Mouse (Mus musculus): ENCODE measurements at regions not wholly inside any gene's neighbourhood (a gene's known extent, or its start where the extent isn't known, plus 50 kb on each side); places are given as distances from the start of the nearest gene placed in this dataset.

DNA sequence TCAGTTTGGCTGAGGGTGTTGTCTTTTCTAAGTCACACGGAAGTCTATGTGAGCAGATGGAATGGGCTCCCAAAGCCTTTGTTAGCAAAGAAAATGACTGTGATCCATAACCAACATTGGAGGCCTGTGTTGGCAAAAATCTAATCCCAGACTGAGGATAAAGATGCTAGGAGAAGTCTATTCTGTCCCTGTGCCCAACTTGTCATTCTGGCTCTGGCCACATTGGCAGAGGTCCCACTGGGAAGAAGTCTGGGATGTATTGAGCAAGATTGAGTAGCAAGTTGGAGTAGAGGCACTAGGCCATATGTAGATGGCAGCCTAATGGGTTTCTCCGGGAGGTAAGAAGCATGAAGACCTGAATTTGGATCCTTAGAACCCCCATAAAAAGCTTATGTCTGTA lies 54.1 kb downstream of the Nog start:
- Histone ChIP-seq H3K27me3 (ENCODE audit: insufficient read depth, low read length) (no peaks in the 10 kb centered on the region), H3K4me1 (ENCODE audit: insufficient read depth) (no peaks in the 10 kb centered on the region), H3K9me3 (ENCODE audit: low read length) (no peaks in the 10 kb centered on the region), H3K27ac (ENCODE audit: low read depth) (no peak overlapping the region), H3K36me3 (replicated peaks; ENCODE audit: insufficient read depth, low read length) (no peaks in the 10 kb centered on the region), H3K9ac (replicated peaks) (no peak overlapping the region), H3K4me2 (ENCODE audit: low read depth, low read length) (no peak overlapping the region), H3K4me3 (ENCODE audit: low read depth, low read length) (no peak overlapping the region)
- TF ChIP-seq EP300 (IDR thresholded peaks at IDR 0.05; ENCODE audit: low read depth) (no peak), CTCF (IDR thresholded peaks at IDR 0.05; ENCODE audit: low read depth) (no peak)
- WGBS (ENCODE audit: insufficient replicate concordance): 75% methylated on average over 2 of the region's 2 CpGs
- DNase-seq: no peak
- no peak for ATAC-seq

DNA sequence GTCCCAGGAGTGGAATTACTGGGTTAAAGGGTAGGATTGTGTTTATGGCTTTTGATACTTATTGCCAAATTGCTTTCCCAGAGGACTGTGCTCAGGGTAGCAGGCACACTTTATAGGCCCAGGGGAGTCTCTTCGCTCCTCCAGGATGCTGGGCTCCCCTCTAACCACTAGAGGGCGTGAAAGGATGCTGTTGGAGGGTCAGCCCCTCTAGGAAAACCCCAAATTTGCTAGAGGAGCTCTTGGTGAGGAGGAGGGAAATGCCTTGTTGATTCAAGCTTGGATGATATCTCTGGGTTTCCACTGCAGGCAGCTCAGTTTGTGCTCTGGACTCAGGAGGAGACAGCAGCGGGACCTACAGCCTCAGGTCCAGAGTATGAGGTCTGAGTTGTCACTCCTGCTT lies 58.8 kb downstream of the Nog start:
- peak; percentile 42 for TF ChIP-seq CTCF (IDR thresholded peaks at IDR 0.05; ENCODE audit: low read depth)
- no peak for TF ChIP-seq EP300 (IDR thresholded peaks at IDR 0.05; ENCODE audit: low read depth)
- no peaks in the 10 kb centered on the region for H3K36me3 ChIP-seq (replicated peaks; ENCODE audit: insufficient read depth, low read length)
- DNase-seq (no peak), ATAC-seq (no peak)
- H3K4me1 ChIP-seq (ENCODE audit: insufficient read depth): no peaks in the 10 kb centered on the region
- WGBS (ENCODE audit: insufficient replicate concordance): 29% methylated on average over 3 of the region's 3 CpGs
- H3K9me3 ChIP-seq (ENCODE audit: low read length): no peaks in the 10 kb centered on the region
- H3K4me2 ChIP-seq (ENCODE audit: low read depth, low read length): no peak overlapping the region
- H3K27me3 ChIP-seq (ENCODE audit: insufficient read depth, low read length): no peaks in the 10 kb centered on the region
- no peak overlapping the region for H3K4me3 ChIP-seq (ENCODE audit: low read depth, low read length)
- H3K9ac ChIP-seq (replicated peaks): no peak overlapping the region
- H3K27ac ChIP-seq (ENCODE audit: low read depth): no peak overlapping the region

GRCm38 (mm10) chr11:89242130-89242529 lies 60.0 kb downstream of the Nog start:
- Histone ChIP-seq H3K4me3 (ENCODE audit: low read depth, low read length) (no peak overlapping the region), H3K4me1 (ENCODE audit: insufficient read depth) (no peaks in the 10 kb centered on the region), H3K36me3 (replicated peaks; ENCODE audit: insufficient read depth, low read length) (no peaks in the 10 kb centered on the region), H3K9ac (replicated peaks) (no peak overlapping the region), H3K27me3 (ENCODE audit: insufficient read depth, low read length) (no peaks in the 10 kb centered on the region), H3K9me3 (ENCODE audit: low read length) (no peaks in the 10 kb centered on the region), H3K27ac (ENCODE audit: low read depth) (no peak overlapping the region), H3K4me2 (ENCODE audit: low read depth, low read length) (no peak overlapping the region)
- 58% methylated on average over 2 of the region's 2 CpGs for WGBS (ENCODE audit: insufficient replicate concordance)
- no peak for DNase-seq
- no peak for TF ChIP-seq CTCF (IDR thresholded peaks at IDR 0.05; ENCODE audit: low read depth)
- no peak for TF ChIP-seq EP300 (IDR thresholded peaks at IDR 0.05; ENCODE audit: low read depth)
- no peak for ATAC-seq

GRCm38 (mm10) chr11:89239891-89240290 lies 62.2 kb downstream of the Nog start:
- WGBS (ENCODE audit: insufficient replicate concordance): 54% methylated on average over 9 of the region's 9 CpGs
- no peak overlapping the region for H3K27ac ChIP-seq (ENCODE audit: low read depth)
- no peak for TF ChIP-seq CTCF (IDR thresholded peaks at IDR 0.05; ENCODE audit: low read depth)
- TF ChIP-seq EP300 (IDR thresholded peaks at IDR 0.05; ENCODE audit: low read depth): no peak
- no peak overlapping the region for H3K4me2 ChIP-seq (ENCODE audit: low read depth, low read length)
- ATAC-seq (no peak), DNase-seq (no peak)
- no peak overlapping the region for H3K4me3 ChIP-seq (ENCODE audit: low read depth, low read length)
- H3K4me1 ChIP-seq (ENCODE audit: insufficient read depth): no peaks in the 10 kb centered on the region
- H3K27me3 ChIP-seq (ENCODE audit: insufficient read depth, low read length): no peaks in the 10 kb centered on the region
- H3K36me3 ChIP-seq (replicated peaks; ENCODE audit: insufficient read depth, low read length): no peaks in the 10 kb centered on the region
- no peaks in the 10 kb centered on the region for H3K9me3 ChIP-seq (ENCODE audit: low read length)
- no peak overlapping the region for H3K9ac ChIP-seq (replicated peaks)

DNA sequence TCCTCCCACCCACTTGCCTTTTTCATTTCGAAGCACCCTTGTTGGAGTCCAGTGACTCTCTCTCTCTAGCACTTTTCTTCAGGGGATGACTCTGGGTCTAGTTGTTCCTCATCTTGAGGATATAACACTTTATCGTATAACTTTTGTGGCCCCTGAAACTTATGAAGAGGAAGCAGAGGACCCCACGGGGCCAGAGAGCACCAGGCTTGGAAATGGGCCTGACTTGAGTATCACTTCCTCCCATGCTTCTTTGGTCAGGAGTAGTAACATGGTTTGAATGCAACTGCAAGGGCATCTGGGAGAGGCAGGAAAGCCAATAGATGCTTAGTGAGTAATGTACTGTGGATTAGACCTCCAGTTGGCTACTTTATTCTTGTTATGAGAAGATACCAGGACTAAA lies 65.2 kb downstream of the Nog start:
- ATAC-seq (no peak), DNase-seq (no peak)
- Histone ChIP-seq H3K9me3 (ENCODE audit: low read length) (no peaks in the 10 kb centered on the region), H3K36me3 (replicated peaks; ENCODE audit: insufficient read depth, low read length) (no peaks in the 10 kb centered on the region), H3K27me3 (ENCODE audit: insufficient read depth, low read length) (no peaks in the 10 kb centered on the region), H3K9ac (replicated peaks) (no peak overlapping the region), H3K4me3 (ENCODE audit: low read depth, low read length) (no peak overlapping the region), H3K4me2 (ENCODE audit: low read depth, low read length) (no peak overlapping the region), H3K4me1 (ENCODE audit: insufficient read depth) (no peaks in the 10 kb centered on the region), H3K27ac (ENCODE audit: low read depth) (no peak overlapping the region)
- WGBS (ENCODE audit: insufficient replicate concordance): 59% methylated on average over 3 of the region's 3 CpGs
- TF ChIP-seq EP300 (IDR thresholded peaks at IDR 0.05; ENCODE audit: low read depth): no peak
- TF ChIP-seq CTCF (IDR thresholded peaks at IDR 0.05; ENCODE audit: low read depth): no peak

- Histone ChIP-seq H3K4me1 (ENCODE audit: insufficient read depth) (no peaks in the 10 kb centered on the region), H3K36me3 (replicated peaks; ENCODE audit: insufficient read depth, low read length) (no peaks in the 10 kb centered on the region), H3K4me3 (ENCODE audit: low read depth, low read length) (no peak overlapping the region), H3K9ac (replicated peaks) (no peak overlapping the region), H3K27ac (ENCODE audit: low read depth) (no peak overlapping the region), H3K27me3 (ENCODE audit: insufficient read depth, low read length) (no peaks in the 10 kb centered on the region), H3K9me3 (ENCODE audit: low read length) (no peaks in the 10 kb centered on the region), H3K4me2 (ENCODE audit: low read depth, low read length) (no peak overlapping the region)
- DNase-seq (no peak), ATAC-seq (no peak)
- 52% methylated on average over 9 of the region's 9 CpGs for WGBS (ENCODE audit: insufficient replicate concordance)
- TF ChIP-seq EP300 (IDR thresholded peaks at IDR 0.05; ENCODE audit: low read depth): no peak
- no peak for TF ChIP-seq CTCF (IDR thresholded peaks at IDR 0.05; ENCODE audit: low read depth)
These were observed 69.2 kb downstream of the Nog start for GRCm38 (mm10) chr11:89232884-89233480.

- 61% methylated on average over 5 of the region's 5 CpGs for WGBS (ENCODE audit: insufficient replicate concordance)
- Histone ChIP-seq H3K4me3 (ENCODE audit: low read depth, low read length) (no peak overlapping the region), H3K9ac (replicated peaks) (no peak overlapping the region), H3K36me3 (replicated peaks; ENCODE audit: insufficient read depth, low read length) (no peaks in the 10 kb centered on the region), H3K27me3 (ENCODE audit: insufficient read depth, low read length) (no peaks in the 10 kb centered on the region), H3K4me1 (ENCODE audit: insufficient read depth) (no peaks in the 10 kb centered on the region), H3K9me3 (ENCODE audit: low read length) (no peaks in the 10 kb centered on the region), H3K4me2 (ENCODE audit: low read depth, low read length) (no peak overlapping the region), H3K27ac (ENCODE audit: low read depth) (no peak overlapping the region)
- ATAC-seq (no peak), DNase-seq (no peak)
- TF ChIP-seq EP300 (IDR thresholded peaks at IDR 0.05; ENCODE audit: low read depth) (no peak), CTCF (IDR thresholded peaks at IDR 0.05; ENCODE audit: low read depth) (no peak)
These were observed 72.4 kb downstream of the Nog start for GRCm38 (mm10) chr11:89229726-89230125.
